Mouse (Mus musculus) left cerebral cortex, postnatal 14 days (tissue): ENCODE measurements around the gene Pdf. TPM values are rescaled to one million over a fixed set of nuclear protein-coding genes. Genes with fewer than 3 reads are reported as not detected.
"Not testable (repeated sequence)": the region's sequence is repeated elsewhere in the genome, so short reads cannot be mapped to it uniquely, and the experiment has no call there.

Source experiments
- DNase-seq, 2 experiments: peaks; one replicate each; pipeline ENCODE4 v3.0.0; 2021 to 2022; ENCODE audit warnings: low spot score in 2 of 2, mixed read lengths in 1 of 2
- intact Hi-C: fragments of 180-260 bp; cut with DNase I; formaldehyde crosslinking; loops from one replicate; pipeline ENCODE4 v1.15.1; 2025
- total RNA-seq, 2 experiments: library from RNA; stranded (reverse); gene quantifications; 2 replicates each; pipeline ENCODE4 v1.2.3; 2021

The Pdf gene
- total RNA-seq, 2 experiments from 2014 or later = 28.3 to 29.8 TPM

- no peak for DNase-seq
- intact Hi-C loops = no loop called here
These were observed 2.9 kb downstream of the Pdf start for GRCm38 (mm10) chr8:107045478-107045877.

GRCm38 (mm10) chr8:107040632-107041031, 7.8 kb downstream of the Pdf start:
- intact Hi-C loops = no loop called here
- DNase-seq = no peak

- intact Hi-C loops = loop anchor here (10.0 kb wide), 1 partner anchor 352 kb away; the partner anchor contains the start of gene Tango6
- no peak for DNase-seq
These were observed 11.8 kb downstream of the Pdf start for GRCm38 (mm10) chr8:107036626-107037025.

GRCm38 (mm10) chr8:107035641-107036040, 12.8 kb downstream of the Pdf start:
- DNase-seq = no peak
- intact Hi-C loops = loop anchor here (10.0 kb wide), 1 partner anchor 351 kb away; the partner anchor contains the start of gene Tango6

- DNase-seq = not testable (repeated sequence)
- intact Hi-C loops = loop anchor here (10.0 kb wide), 1 partner anchor 349 kb away; the partner anchor contains the start of gene Tango6
These were observed 14.8 kb downstream of the Pdf start for GRCm38 (mm10) chr8:107033609-107034008.

GRCm38 (mm10) chr8:107031577-107032090, 16.8 kb downstream of the Pdf start:
- intact Hi-C loops = loop anchor here (10.0 kb wide), 1 partner anchor 347 kb away; the partner anchor contains the start of gene Tango6
- DNase-seq = peak in 1 of 2 experiments; percentile 16

GRCm38 (mm10) chr8:107030650-107031576, 17.5 kb downstream of the Pdf start, which contains the start of gene Vps4a:
Gene Vps4a, plus strand, starts transcription at chr8:107031222.
- DNase-seq = peak; percentile 95
- intact Hi-C loops = loop anchor here (10.0 kb wide), 1 partner anchor 346 kb away; the partner anchor contains the start of gene Tango6

- no peak for DNase-seq
- intact Hi-C loops = loop anchor here (10.0 kb wide), 1 partner anchor 345 kb away; the partner anchor contains the start of gene Tango6
These were observed 18.4 kb downstream of the Pdf start for GRCm38 (mm10) chr8:107030058-107030457.

- no peak for DNase-seq
- intact Hi-C loops = no loop called here
These were observed 19.1 kb downstream of the Pdf start for GRCm38 (mm10) chr8:107029310-107029709.

- intact Hi-C loops = no loop called here
- no peak for DNase-seq
These were observed 24.9 kb downstream of the Pdf start for GRCm38 (mm10) chr8:107023479-107023878.

GRCm38 (mm10) chr8:107014915-107015314, 33.5 kb downstream of the Pdf start:
- intact Hi-C loops = no loop called here

GRCm38 (mm10) chr8:107012666-107013065, 35.7 kb downstream of the Pdf start:
- no peak for DNase-seq
- intact Hi-C loops = no loop called here

More at GRCm38 (mm10) chr8:107014915-107015314, 33.5 kb downstream of the Pdf start:
- DNase-seq = no peak

- DNase-seq = peak; percentile 10 to 34
- intact Hi-C loops = no loop called here
These were observed 40.6 kb downstream of the Pdf start for GRCm38 (mm10) chr8:107007795-107008194.

GRCm38 (mm10) chr8:107002532-107002931, 45.9 kb downstream of the Pdf start:
- peak; percentile 92 for DNase-seq
- intact Hi-C loops = loop anchor here (5.0 kb wide), 3 partner anchors 65 to 315 kb away; partner anchors contain the start of gene Sntb2

GRCm38 (mm10) chr8:106999068-106999467, 49.3 kb downstream of the Pdf start:
- DNase-seq = no peak

GRCm38 (mm10) chr8:106997416-106997815, 51.0 kb downstream of the Pdf start:
- DNase-seq = no peak
- intact Hi-C loops = no loop called here

More at GRCm38 (mm10) chr8:106999068-106999467, 49.3 kb downstream of the Pdf start:
- intact Hi-C loops = no loop called here

GRCm38 (mm10) chr8:106996339-106996738, 52.1 kb downstream of the Pdf start:
- DNase-seq, intact Hi-C loops: not testable (repeated sequence)
